Mouse (Mus musculus): ENCODE measurements around the gene 1110065P20Rik. TPM values are rescaled to one million over a fixed set of nuclear protein-coding genes. Genes with fewer than 3 reads are reported as not detected.
A peak's percentile ranks its signal among the peaks of the same experiment; 100 is the strongest.

Gene 1110065P20Rik
- total RNA-seq, 2 experiments from 2014 or later, result 6.3 to 6.7 TPM

GRCm38 (mm10) chr4:124843493-124843892 lies 7.5 kb downstream of the 1110065P20Rik start:
- ATAC-seq (replicated peaks; ENCODE audit: poor library complexity), result peak; percentile 75

- ATAC-seq (replicated peaks; ENCODE audit: poor library complexity), result peak; percentile 66
Observed at GRCm38 (mm10) chr4:124840998-124841397, 10.0 kb downstream of the 1110065P20Rik start.

- no peak for ATAC-seq (replicated peaks; ENCODE audit: poor library complexity)
Observed at GRCm38 (mm10) chr4:124838035-124838700, 12.8 kb downstream of the 1110065P20Rik start.

GRCm38 (mm10) chr4:124832796-124833195 lies 18.2 kb downstream of the 1110065P20Rik start:
- ATAC-seq (replicated peaks; ENCODE audit: poor library complexity), result no peak

GRCm38 (mm10) chr4:124829671-124830070 lies 21.3 kb downstream of the 1110065P20Rik start:
- no peak for ATAC-seq (replicated peaks; ENCODE audit: poor library complexity)

GRCm38 (mm10) chr4:124825371-124825965 lies 25.5 kb downstream of the 1110065P20Rik start:
- ATAC-seq (replicated peaks; ENCODE audit: poor library complexity), result no peak

- no peak for ATAC-seq (replicated peaks; ENCODE audit: poor library complexity)
Observed at GRCm38 (mm10) chr4:124824967-124825366, 26.0 kb downstream of the 1110065P20Rik start.

- no peak for ATAC-seq (replicated peaks; ENCODE audit: poor library complexity)
Observed at GRCm38 (mm10) chr4:124818832-124819231, 32.2 kb downstream of the 1110065P20Rik start.

GRCm38 (mm10) chr4:124817803-124818202 lies 33.2 kb downstream of the 1110065P20Rik start:
- ATAC-seq (replicated peaks; ENCODE audit: poor library complexity), result peak; percentile 99

- ATAC-seq (replicated peaks; ENCODE audit: poor library complexity), result no peak
Observed at GRCm38 (mm10) chr4:124815901-124816300, 35.1 kb downstream of the 1110065P20Rik start.

- no peak for ATAC-seq (replicated peaks; ENCODE audit: poor library complexity)
Observed at GRCm38 (mm10) chr4:124811347-124811975, 39.5 kb downstream of the 1110065P20Rik start.

GRCm38 (mm10) chr4:124810056-124810455 lies 40.9 kb downstream of the 1110065P20Rik start:
- no peak for ATAC-seq (replicated peaks; ENCODE audit: poor library complexity)

- peak; percentile 56; the same call in 1 of the 2 replicates for ATAC-seq (replicated peaks; ENCODE audit: poor library complexity)
Observed at GRCm38 (mm10) chr4:124809136-124809883, 41.7 kb downstream of the 1110065P20Rik start.

GRCm38 (mm10) chr4:124808511-124808910 lies 42.5 kb downstream of the 1110065P20Rik start:
- 0 out of 2 replicates have a peak, but pooled peaks have one; percentile 23 for ATAC-seq (replicated peaks; ENCODE audit: poor library complexity)

- ATAC-seq (replicated peaks; ENCODE audit: poor library complexity), result no peak
Observed at GRCm38 (mm10) chr4:124803406-124803805, 47.6 kb downstream of the 1110065P20Rik start.

GRCm38 (mm10) chr4:124802309-124803260 lies 48.4 kb downstream of the 1110065P20Rik start:
- ATAC-seq (replicated peaks; ENCODE audit: poor library complexity), result peak; percentile 91

- peak; percentile 74 for ATAC-seq (replicated peaks; ENCODE audit: poor library complexity)
Observed at GRCm38 (mm10) chr4:124801552-124802308, 49.3 kb downstream of the 1110065P20Rik start, which contains the start of gene Mtf1. Gene Mtf1 (plus strand): TSS chr4:124802104.

Data from megakaryocyte progenitor cell, adult 5-6 weeks (primary cell).